Mouse (Mus musculus): Measurements from ENCODE around the gene Gsta3.
"Not testable (repeated sequence)": the region's sequence is repeated elsewhere in the genome, so short reads cannot be mapped to it uniquely, and the experiment has no call there.

DNA sequence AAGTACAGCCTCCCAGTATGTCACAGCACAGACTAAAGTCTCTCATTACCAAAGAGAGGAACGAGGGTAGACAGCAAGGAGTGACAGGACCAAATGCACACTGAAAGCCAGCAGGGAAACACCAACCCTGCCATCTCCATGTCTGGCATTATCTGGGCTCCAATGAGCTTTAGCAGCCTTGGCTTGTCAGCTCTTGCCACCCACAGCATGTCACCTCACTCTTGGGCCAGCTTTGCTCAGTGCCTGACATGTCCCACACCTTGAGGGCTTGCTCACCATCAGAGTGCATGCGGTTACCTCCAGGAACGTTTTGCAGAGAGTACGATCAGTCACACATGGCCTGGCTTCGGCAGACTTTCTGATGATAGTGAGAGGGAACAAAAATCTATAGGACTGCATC, 35.0 kb downstream of the Gsta3 start:
- TF ChIP-seq CTCF, POLR2A (IDR thresholded peaks at IDR 0.05; ENCODE audit: insufficient read depth, low read depth, low read length): not testable (repeated sequence)

All from olfactory bulb, adult 2 months (tissue).